Comparison of ENCODE assay signal across 8 mouse cellular contexts in genomic region chr2:152048981-152049441, GRCm38 (mm10). TPM values are rescaled to one million over a fixed set of nuclear protein-coding genes. Genes with fewer than 3 reads are reported as not detected.
DNase-seq lines count a peak whose midpoint lies in the region; ATAC-seq and TF ChIP-seq lines count a peak whose summit lies in the region.

No protein-coding gene starts in this region.

- H3K27ac ChIP-seq in layer of hippocampus, adult 2 months, result no peak overlapping the region
- peak overlapping the region; percentile 96 for H3K27ac ChIP-seq in hindbrain, embryonic 12.5 days
- peak overlapping the region; percentile 94 for H3K27ac ChIP-seq in midbrain, embryonic 13.5 days

- no peak for TF ChIP-seq CTCF in layer of hippocampus, adult 2 months (conservative IDR thresholded peaks at IDR 0.05)

- peak overlapping the region; percentile 72 for H3K9ac ChIP-seq in hindbrain, embryonic 12.5 days
- peak overlapping the region; percentile 81 for H3K9ac ChIP-seq in midbrain, embryonic 13.5 days (replicated peaks)

- H3K27me3 ChIP-seq in hindbrain, embryonic 12.5 days, result peaks cover 38% of the 10 kb centered on the region
- peaks cover 10% of the 10 kb centered on the region for H3K27me3 ChIP-seq in midbrain, embryonic 13.5 days

- H3K9me3 ChIP-seq in hindbrain, embryonic 12.5 days (replicated peaks), result no peaks in the 10 kb centered on the region
- H3K9me3 ChIP-seq in midbrain, embryonic 13.5 days, result no peaks in the 10 kb centered on the region

- DNase-seq in layer of hippocampus, adult 2 months (ENCODE audit: low spot score in 2 of 2), result no peak
- no peak for DNase-seq in layer of hippocampus, adult 9-10 months (ENCODE audit: low spot score)
- DNase-seq in embryo, embryonic 10 days (ENCODE audit: low spot score), result peak; percentile 55
- DNase-seq in thymus, postnatal 36 days, result no peak
- no peak for DNase-seq in urinary bladder, postnatal 4 days (ENCODE audit: low spot score in 2 of 2)
- DNase-seq in frontal cortex, postnatal 36 days (ENCODE audit: low spot score in 2 of 2), result no peak

- under 1% methylated on average over 24 of the region's 24 CpGs for WGBS in hindbrain, embryonic 12.5 days
- under 1% methylated on average over 24 of the region's 24 CpGs for WGBS in midbrain, embryonic 13.5 days

- ATAC-seq in hindbrain, embryonic 12.5 days (ENCODE audit: low FRiP score), result no peak; the same call in none of the 2 replicates
- peak; percentile 57 for ATAC-seq in midbrain, embryonic 13.5 days

- H3K4me1 ChIP-seq in hindbrain, embryonic 12.5 days, result peaks cover 58% of the 10 kb centered on the region
- peaks cover 62% of the 10 kb centered on the region for H3K4me1 ChIP-seq in midbrain, embryonic 13.5 days (replicated peaks)

- peak overlapping the region; percentile 51 for H3K4me3 ChIP-seq in layer of hippocampus, adult 2 months
- H3K4me3 ChIP-seq in hindbrain, embryonic 12.5 days, result peak overlapping the region; percentile 43
- peak overlapping the region; percentile 47 for H3K4me3 ChIP-seq in midbrain, embryonic 13.5 days (replicated peaks)

- H3K4me2 ChIP-seq in hindbrain, embryonic 12.5 days (replicated peaks), result peak overlapping the region; percentile 91
- H3K4me2 ChIP-seq in midbrain, embryonic 13.5 days (replicated peaks), result peak overlapping the region; percentile 86

- H3K36me3 ChIP-seq in hindbrain, embryonic 12.5 days, result no peaks in the 10 kb centered on the region
- no peaks in the 10 kb centered on the region for H3K36me3 ChIP-seq in midbrain, embryonic 13.5 days

RNA-seq across cellular contexts. Expression of gene Scrt2, which starts 32.3 kb away (rescaled TPM):
- total RNA-seq in layer of hippocampus, adult 2 months (2021), result 10 to 100 TPM; 24.4 to 25.4 TPM
- 26.8 and 28.3 TPM in 2 replicates for polyA plus RNA-seq in hindbrain, embryonic 12.5 days (2016; fragmentation: Nextera tagmentation; extraction: Ambion mirVana)
- polyA plus RNA-seq in midbrain, embryonic 13.5 days (2015; fragmentation: Nextera tagmentation; extraction: Ambion mirVana), result 16.3 and 20.0 TPM in 2 replicates

RNA-seq across cellular contexts. Expression of gene Slc52a3, which starts 52.7 kb away (rescaled TPM):
- 1 to 10 TPM; 2.8 to 2.9 TPM for total RNA-seq in layer of hippocampus, adult 2 months (2021)
- polyA plus RNA-seq in hindbrain, embryonic 12.5 days (2016; fragmentation: Nextera tagmentation; extraction: Ambion mirVana), result 1.5 TPM in 2 replicates
- polyA plus RNA-seq in midbrain, embryonic 13.5 days (2015; fragmentation: Nextera tagmentation; extraction: Ambion mirVana), result 0.55 and 0.99 TPM in 2 replicates

RNA-seq across cellular contexts. Expression of gene Srxn1, which starts 56.3 kb away (rescaled TPM):
- total RNA-seq in layer of hippocampus, adult 2 months (2021), result 10 to 100 TPM; 76.0 to 80.6 TPM
- 13.8 and 15.3 TPM in 2 replicates for polyA plus RNA-seq in hindbrain, embryonic 12.5 days (2016; fragmentation: Nextera tagmentation; extraction: Ambion mirVana)
- 13.4 and 14.9 TPM in 2 replicates for polyA plus RNA-seq in midbrain, embryonic 13.5 days (2015; fragmentation: Nextera tagmentation; extraction: Ambion mirVana)
